Mouse (Mus musculus) embryo, embryonic 9.5 days (tissue): Measurements from ENCODE around the gene Ugt1a9.

Source experiments
- DNase-seq: peaks from one replicate; pipeline ENCODE4 v3.0.0-alpha.2; 2017; ENCODE audit errors: extremely low spot score

The Ugt1a9 gene

GRCm38 (mm10) chr1:88235046-88235893 is 164.7 kb downstream of the Ugt1a9 start:
- no peak for DNase-seq

DNA sequence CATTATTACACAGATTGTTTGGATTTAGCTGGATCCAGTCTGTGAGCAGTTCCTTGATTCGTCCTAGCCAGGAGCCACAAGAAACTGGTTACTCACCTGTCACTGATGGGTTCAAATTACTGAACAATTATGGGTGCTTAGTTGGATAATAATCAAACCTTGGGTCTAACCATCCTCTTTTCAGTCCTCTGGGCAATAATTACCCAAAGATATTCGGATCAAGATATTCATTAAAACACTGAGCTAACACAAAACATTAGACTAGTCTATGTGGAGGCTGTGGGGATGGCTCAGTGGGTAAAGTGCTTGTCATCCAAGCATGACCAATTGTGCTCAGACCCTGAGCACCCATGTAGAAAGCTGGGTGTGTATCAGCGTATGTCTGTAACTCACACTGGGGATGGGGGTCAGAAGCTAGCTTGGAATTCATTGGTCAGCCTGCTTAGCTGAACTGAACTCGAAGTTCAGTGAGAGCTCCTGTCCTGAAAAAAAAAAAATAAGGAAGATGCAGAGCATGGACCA is 165.4 kb downstream of the Ugt1a9 start:
- DNase-seq, result no peak

DNA sequence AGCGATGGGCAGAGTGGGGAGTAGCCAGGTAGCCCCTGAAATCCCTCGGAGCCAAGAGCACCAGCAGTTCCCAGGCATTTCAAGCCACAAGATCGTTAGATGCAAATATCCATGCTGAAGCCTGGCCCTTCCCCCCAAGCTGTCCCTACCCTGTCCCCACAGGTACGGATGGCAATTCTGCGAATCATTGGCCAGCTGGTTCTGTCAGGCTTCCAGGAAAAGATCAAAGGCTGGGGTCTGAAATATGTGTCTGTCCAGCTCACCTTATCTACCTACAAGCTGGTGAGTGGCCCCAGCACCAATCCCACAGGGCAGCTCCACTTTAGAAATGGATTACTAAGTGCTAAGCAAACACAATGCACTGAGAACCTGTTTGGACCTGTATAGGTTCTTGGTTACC is 166.7 kb downstream of the Ugt1a9 start:
- no peak for DNase-seq

DNA sequence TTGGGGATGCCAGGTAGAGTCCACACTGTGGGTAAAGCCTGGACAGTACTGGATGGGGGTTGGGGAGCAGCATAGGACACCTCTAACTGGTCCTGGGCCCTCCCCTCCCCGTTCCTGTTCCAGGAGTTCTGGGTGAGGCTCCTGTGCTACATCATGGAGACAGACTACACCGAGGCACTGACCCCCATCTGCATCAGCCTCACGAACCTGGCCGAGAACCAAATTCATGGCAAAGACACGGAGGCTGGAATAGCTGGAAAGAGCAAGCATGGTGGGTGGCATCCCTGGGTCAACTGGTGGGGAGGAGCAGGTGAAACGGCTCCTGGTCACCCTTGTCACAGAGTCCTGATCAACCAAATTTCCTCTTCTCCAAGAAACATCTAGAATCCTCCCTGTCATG is 168.2 kb downstream of the Ugt1a9 start:
- DNase-seq, result no peak

GRCm38 (mm10) chr1:88240072-88240471 is 169.5 kb downstream of the Ugt1a9 start:
- no peak for DNase-seq

DNA sequence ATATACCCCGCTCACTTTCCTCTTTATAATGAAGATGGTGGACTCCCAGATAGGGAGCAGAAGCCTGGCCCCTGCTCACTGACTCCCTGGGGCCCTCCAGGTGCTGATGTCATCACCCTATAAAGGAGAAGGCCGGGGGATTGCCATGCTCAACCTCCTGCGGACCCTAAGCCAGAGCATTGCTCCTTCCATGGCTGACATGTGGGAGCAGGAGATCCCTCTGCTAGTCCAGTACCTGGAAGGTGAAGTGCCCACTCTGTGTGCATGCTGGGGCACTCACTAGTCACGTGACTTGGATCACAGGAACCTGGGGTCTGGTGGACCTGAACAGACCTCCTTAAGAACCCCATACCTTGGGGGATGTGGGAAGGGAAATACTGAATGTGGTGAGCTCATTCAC is 170.0 kb downstream of the Ugt1a9 start:
- no peak for DNase-seq

- no peak for DNase-seq
Measured at GRCm38 (mm10) chr1:88243861-88244260, 173.3 kb downstream of the Ugt1a9 start.

DNA sequence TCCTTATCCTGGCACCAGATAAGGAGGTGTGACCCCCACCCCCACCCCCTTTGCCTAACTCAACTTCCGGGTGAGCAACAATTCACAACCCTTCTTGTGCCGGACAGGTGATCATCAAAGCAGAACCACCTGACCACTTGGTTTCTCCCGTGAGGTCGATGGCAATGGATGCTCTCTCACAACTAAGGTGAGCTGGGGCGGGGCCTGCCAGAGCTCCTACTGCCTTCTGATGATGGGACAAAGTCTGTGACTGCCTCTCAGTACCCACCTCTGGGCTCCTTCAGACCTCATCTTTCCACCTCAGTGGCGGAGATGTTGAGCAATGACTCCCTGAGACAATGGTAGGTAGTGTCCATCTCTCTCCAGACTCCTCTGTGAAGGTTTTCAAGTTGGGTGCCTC is 175.3 kb downstream of the Ugt1a9 start:
- DNase-seq, result no peak

DNA sequence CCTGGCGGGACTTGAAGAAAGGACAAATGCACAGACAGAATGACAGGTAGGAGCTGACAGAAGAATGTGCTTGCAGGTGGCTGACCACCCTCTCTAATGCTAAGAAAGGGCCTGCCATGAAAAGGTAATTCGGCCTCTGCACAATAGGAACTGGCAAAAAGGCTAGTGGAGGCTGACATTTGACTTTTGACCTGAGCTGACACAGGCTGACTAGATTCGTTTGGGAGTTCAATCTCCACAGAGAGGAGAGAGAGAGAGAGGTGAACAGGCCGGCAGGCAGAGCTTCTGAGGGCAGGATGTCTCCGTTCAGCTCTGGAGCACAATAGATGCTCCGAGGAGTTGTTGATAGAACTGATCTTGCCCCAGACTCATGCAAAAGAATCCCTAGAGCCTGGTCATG is 175.8 kb downstream of the Ugt1a9 start:
- no peak for DNase-seq

- DNase-seq, result no peak
Measured at GRCm38 (mm10) chr1:88247660-88248059, 177.1 kb downstream of the Ugt1a9 start.

DNA sequence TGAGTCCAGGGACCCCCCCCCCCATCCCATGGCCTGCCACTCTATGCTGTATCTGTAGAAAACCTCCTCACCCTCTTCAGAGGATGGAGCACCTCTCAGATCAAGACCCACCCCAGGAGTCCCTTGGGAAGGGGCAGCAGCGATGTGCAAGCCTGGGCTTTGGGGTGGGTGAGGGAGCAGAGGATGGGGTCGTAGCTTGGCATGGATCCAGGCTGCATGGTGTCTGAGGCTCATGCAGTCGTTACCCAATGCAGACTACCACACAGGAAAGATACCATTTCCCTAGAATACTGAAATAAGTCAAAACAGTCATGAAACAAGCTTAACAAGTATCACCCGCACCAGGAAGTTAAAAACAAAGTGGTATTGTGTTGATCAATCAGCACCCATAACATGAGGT is 178.1 kb downstream of the Ugt1a9 start:
- no peak for DNase-seq

GRCm38 (mm10) chr1:88249596-88249995 is 179.0 kb downstream of the Ugt1a9 start:
- DNase-seq, result no peak

DNA sequence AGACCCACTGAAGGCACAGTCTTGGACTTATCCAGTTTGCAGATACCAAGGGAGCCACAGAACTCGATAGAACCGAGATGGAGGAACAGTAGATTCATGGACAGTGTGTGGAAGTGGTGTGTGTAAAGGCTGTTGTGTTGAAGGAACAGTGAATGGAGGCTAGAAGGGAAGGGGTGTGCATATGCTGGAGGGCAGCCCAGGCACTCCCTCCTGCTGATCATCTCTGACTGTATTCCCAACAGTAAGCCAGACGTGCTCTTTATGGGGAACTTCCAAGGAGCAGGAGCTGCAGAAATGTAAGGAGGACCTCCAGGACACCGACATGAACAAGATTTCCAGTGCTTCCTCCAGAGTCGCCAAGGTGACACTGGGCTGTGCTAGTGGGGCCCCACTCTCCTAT is 179.4 kb downstream of the Ugt1a9 start:
- no peak for DNase-seq

DNA sequence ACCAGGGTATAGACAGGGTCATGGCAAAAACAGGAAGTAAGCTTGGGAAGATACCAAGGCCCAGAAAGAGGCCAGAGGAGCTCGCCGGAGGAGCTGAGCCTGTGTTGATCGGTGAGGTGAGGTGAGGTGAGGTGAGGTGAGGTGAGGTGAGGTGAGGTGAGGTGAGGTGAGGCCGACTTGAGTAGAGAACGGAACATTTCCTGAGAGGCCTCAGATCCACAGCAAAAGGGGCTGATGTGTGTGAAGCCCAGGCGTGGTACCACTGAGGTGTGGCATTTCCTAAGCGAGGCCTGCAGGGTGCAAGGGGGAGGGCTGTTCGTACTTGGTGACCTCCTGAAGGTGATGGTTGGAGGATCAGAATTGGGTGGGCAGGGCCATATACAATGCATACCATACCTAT is 182.5 kb downstream of the Ugt1a9 start:
- DNase-seq, result no peak

DNA sequence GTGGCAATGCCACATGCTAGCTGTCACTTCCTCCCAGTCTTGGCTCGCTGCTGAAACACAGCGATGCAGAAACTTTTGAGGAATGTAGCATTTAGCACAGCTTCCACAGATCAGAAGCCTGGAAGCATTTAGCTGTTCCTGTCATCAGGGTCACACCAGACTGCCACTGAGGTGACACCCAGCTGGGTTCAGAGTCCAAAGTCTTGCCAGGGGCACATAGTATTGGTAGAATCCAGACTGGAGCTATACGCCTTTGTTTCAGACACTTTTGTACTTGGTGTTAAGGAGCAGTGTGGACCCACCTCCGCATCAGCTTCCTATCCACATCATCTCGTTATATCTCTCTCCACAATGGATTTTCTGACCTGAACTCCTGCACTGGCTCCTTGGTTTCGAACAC is 182.9 kb downstream of the Ugt1a9 start:
- DNase-seq, result no peak

DNA sequence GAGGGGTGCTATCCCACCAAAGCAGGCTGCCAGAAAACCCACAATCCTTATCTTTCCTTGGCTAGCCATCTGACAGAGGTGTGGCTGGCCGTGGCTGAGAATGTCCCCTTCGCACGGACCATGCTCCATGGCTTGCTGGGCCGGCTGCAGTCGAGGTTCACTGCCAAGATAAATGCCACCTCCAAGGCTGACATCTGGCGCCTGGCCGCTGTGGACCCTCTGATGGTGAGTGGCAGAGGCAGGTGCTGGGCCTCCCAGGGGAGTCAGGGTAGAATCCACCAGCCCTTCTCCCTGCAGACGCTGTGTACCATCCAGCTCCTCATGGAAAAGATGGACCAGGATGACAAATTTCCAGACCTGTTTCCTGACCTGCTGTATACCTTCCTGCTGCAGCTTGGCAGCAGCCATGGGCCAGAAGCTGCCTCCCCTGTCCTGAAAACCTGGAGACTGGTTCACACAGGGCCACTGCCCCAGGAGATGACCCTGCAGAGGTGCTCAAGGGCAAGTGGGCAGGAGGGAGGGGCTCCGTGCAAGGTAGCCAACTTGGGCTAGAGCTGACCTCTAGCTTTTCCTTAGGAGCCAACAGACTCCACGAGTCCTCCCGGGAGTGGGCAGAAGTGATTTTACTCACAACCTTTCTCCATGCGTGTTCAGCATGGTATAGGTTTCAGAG is 184.3 kb downstream of the Ugt1a9 start:
- no peak for DNase-seq

DNA sequence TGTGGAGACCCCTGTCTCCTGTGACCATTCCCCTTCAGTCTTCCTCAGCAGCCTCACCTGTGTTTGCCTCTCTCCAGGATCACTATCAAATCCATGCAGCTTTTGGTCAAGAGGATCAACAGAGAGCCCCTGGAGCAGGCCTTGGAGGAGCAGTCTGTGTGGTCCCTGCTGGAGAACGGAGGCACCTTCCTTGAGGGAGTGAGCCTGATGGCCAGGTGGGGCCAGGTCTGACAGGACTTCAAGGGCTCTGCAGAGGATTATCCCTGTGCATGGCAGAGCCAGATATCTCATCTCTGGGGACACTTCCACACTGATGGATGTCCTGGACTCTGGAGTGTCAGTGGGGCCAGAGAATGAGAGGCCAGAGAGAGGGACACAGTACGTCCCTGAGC is 184.9 kb downstream of the Ugt1a9 start:
- DNase-seq, result no peak

DNA sequence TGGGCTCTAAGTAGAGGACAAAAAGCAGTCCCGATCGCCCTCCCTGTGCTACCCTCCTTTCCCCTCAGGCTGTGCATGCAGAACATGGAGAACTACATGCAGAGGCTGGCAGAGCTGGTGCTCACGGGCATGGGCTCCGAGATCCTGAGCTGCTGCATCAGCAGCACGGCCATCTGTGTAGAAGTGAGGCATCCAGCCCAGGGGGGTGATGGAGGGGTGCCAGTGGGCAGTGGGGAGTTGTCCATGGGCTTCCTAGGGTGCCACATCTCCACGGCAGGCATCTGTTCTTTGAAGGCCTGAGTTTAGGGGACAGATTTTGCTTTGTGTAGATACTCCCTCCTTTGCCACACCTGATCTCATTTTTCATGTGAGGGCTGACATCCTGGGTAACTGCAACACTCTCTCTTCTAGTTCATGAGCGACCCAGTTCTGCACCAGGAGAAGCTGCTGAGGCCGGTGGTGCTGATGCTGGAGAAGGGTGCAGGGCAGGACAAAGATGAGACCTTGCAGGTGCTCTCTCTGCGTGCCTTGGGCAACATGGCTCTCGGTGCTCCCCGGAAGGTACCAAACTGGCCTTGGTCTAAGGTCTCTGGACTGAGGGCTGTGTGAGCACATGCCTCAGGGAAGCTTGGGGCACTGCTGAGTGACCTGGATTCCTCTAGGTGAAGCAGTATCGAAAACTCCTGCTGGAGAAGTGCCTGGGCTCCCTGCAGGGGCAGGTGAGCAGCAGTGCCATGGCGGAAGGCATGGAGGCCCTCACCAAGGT is 185.6 kb downstream of the Ugt1a9 start:
- no peak for DNase-seq

- no peak for DNase-seq
Measured at GRCm38 (mm10) chr1:88256886-88257663, 186.5 kb downstream of the Ugt1a9 start.

- DNase-seq, result no peak
Measured at GRCm38 (mm10) chr1:88257681-88258080, 187.1 kb downstream of the Ugt1a9 start.

DNA sequence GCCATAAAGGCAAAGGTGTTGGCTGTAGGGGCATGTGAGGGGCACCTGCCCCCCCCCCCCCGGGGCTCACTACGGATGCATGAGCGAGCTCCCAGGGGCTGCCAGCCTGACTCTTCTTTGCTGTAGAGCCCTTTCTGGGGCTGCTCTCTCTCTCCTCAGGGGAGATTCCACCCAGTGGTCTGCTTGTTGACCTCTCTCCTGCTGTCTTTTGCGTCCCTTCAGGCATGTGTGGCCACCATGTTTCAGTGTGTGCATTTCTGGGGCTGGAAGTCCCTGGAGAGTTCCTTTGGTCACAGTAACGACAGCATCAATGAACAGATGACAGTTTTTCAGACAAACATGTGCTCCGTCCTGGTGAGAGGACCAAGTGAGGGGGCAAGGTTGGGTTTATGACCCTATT is 187.8 kb downstream of the Ugt1a9 start:
- no peak for DNase-seq
